Mouse (Mus musculus): ENCODE measurements around the gene 4930522H14Rik. TPM values are rescaled to one million over a fixed set of nuclear protein-coding genes. Genes with fewer than 3 reads are reported as not detected.

4930522H14Rik gene
- polyA plus RNA-seq (2016; fragmentation: Nextera tagmentation; extraction: Ambion mirVana) = not detected in 2 replicates

DNA sequence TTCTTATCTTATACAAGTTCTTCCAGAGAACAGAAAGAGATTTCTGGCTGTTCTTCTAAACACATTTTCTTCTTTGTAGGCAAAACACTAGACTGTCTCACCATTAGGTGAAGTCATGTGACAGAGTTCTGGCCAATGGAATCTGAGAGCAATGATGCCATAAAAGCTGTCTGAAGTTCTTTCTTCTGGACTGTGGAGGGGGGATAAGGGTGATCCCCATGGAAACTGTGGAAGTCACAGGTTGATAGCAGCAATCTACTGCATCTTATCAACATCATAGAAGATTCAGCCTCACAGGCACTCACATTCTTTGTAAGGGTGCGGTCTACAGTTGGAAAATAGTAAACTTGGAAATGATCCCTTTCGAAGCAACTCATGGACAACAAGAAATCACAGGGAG lies at the start of gene 4930522H14Rik:
Gene 4930522H14Rik (minus strand): TSS at position 187 of the 400 bp plus-strand sequence.
- WGBS = 95% methylated on average over 2 of the region's 2 CpGs
- peak within 1 kb of the TSS; percentile 17; the same call in 1 of the 2 replicates for H3K27ac ChIP-seq
- DNase-seq (ENCODE audit: low spot score) = no peak
- peaks cover 6% of the 10 kb centered on the region; the same call in 1 of the 2 replicates for H3K4me1 ChIP-seq (replicated peaks)
- H3K27me3 ChIP-seq (ENCODE audit: insufficient read depth, poor library complexity, severe bottlenecking) = no peaks in the 10 kb centered on the region
- no peaks in the 10 kb centered on the region for H3K36me3 ChIP-seq
- no peak within 1 kb of the TSS for H3K4me3 ChIP-seq
- H3K9me3 ChIP-seq = no peaks in the 10 kb centered on the region

DNA sequence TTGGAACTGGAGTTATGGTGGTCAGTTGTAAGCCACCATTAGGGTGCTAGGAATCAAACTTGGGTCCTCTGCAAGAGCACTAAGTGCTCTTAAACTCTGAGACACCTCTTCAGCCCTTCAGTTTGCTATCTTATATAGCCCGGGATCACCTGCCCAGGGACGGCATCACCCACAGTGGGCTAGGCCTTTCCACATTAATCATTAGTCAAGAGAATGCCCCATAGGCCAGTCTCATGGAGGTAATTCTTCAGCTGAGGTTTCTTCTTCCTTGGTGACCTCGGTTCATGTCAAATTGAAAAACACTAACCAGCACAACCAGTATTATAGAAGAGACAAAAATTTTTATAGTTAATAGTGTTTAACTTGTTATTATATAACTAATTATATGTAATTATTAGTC lies 47.3 kb upstream of the 4930522H14Rik start:
- Histone ChIP-seq H3K9me3 (no peaks in the 10 kb centered on the region), H3K4me1 (replicated peaks) (0 out of 2 replicates have a peak, but pooled peaks cover 3% of the 10 kb centered on the region), H3K27ac (no peak overlapping the region), H3K4me3 (no peak overlapping the region), H3K27me3 (ENCODE audit: insufficient read depth, poor library complexity, severe bottlenecking) (no peaks in the 10 kb centered on the region), H3K36me3 (no peaks in the 10 kb centered on the region)
- 90% methylated on average over 3 of the region's 3 CpGs for WGBS
- no peak for DNase-seq (ENCODE audit: low spot score)

DNA sequence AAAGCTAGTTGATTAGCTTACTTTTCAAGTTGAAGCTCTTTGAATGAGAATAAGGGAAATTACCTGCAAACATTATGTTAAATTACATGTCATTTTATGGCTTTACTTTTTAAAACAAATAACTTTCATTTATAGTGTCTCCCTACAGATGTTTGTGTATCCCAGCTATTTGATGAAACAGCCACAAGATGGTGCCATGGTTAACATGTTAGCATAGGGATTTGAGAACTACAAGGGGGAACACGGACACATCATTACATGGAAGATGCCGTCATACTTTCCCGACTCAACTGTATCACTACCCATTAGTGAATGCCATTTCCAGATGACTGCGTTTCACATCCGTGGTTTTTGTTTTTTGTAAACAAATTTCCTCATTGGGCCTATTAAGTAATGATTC lies 45.8 kb upstream of the 4930522H14Rik start:
- Histone ChIP-seq H3K36me3 (no peaks in the 10 kb centered on the region), H3K4me1 (replicated peaks) (0 out of 2 replicates have a peak, but pooled peaks cover 3% of the 10 kb centered on the region), H3K9me3 (no peaks in the 10 kb centered on the region), H3K27ac (no peak overlapping the region), H3K27me3 (ENCODE audit: insufficient read depth, poor library complexity, severe bottlenecking) (no peaks in the 10 kb centered on the region), H3K4me3 (no peak overlapping the region)
- 81% methylated on average over 5 of the region's 5 CpGs for WGBS
- no peak for DNase-seq (ENCODE audit: low spot score)

DNA sequence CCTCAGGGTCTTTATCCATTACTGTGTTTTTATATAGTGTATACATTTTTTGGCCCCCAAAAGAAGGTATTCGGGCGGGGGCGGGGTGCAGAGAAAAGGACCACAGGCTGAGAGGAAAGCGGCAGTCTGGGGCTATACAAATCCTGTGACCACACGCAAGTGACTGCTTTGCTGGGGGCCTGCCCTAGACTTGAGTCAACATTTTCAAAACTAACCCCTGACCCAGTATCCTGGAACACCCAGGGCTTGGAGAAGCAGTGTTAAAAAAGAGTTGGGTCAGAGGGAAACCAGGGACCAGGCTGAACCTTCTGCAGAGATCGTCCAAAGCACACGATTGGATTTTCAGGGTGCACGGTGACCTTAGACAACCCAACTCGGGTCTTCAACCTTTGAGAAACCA lies 43.7 kb upstream of the 4930522H14Rik start:
- H3K4me3 ChIP-seq = no peak overlapping the region
- 0 out of 2 replicates have a peak, but pooled peaks cover 3% of the 10 kb centered on the region for H3K4me1 ChIP-seq (replicated peaks)
- WGBS = 77% methylated on average over 9 of the region's 9 CpGs
- no peak overlapping the region for H3K27ac ChIP-seq
- H3K36me3 ChIP-seq = no peaks in the 10 kb centered on the region
- no peaks in the 10 kb centered on the region for H3K9me3 ChIP-seq
- no peaks in the 10 kb centered on the region for H3K27me3 ChIP-seq (ENCODE audit: insufficient read depth, poor library complexity, severe bottlenecking)
- no peak for DNase-seq (ENCODE audit: low spot score)

DNA sequence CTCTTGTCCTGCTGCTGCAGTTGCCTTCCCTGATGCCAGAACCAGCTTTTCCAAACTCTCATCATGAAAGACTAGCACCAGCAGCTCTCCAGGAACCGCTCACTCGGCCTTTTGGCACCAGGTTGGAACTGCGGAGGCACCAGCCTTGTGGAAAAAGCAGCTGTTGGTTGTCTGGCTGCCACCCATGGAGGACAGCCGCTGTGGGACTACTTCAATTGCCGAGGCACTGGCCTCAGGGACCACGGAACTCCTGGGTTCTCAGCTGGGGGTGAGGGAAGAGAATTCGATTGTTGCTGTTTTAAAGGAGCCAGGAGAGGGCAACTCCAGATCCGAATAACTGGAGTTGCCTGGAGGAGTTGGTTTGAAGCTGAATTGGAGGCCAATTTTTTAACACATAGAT lies 43.2 kb upstream of the 4930522H14Rik start:
- no peak overlapping the region for H3K27ac ChIP-seq
- WGBS = 37% methylated on average over 8 of the region's 8 CpGs
- H3K4me1 ChIP-seq (replicated peaks) = peaks cover 6% of the 10 kb centered on the region
- H3K36me3 ChIP-seq = no peaks in the 10 kb centered on the region
- H3K4me3 ChIP-seq = no peak overlapping the region
- no peaks in the 10 kb centered on the region for H3K27me3 ChIP-seq (ENCODE audit: insufficient read depth, poor library complexity, severe bottlenecking)
- no peaks in the 10 kb centered on the region for H3K9me3 ChIP-seq
- no peak for DNase-seq (ENCODE audit: low spot score)

DNA sequence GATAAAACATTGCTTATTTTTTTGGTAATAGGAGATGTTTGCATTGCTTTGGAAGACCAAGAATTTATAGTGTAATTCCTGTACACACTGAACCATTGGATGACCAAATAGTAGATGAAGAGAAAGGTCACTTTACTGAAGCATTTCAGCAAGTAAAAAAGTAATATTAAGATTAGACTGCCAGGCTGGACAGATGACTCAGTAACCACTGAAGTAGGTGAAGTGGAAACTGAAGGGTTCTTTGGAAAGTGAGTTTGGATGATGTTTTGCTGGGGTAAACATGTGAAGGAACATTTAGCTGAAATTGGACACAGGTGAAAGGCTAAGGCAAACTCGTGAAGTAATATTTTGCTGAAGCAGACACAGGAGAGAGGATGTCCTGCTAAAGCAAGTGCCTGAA lies 41.5 kb upstream of the 4930522H14Rik start:
- 73% methylated on average over 1 of the region's 1 CpGs for WGBS
- Histone ChIP-seq H3K4me3 (no peak overlapping the region), H3K9me3 (no peaks in the 10 kb centered on the region), H3K27me3 (ENCODE audit: insufficient read depth, poor library complexity, severe bottlenecking) (no peaks in the 10 kb centered on the region), H3K27ac (no peak overlapping the region), H3K4me1 (replicated peaks) (peaks cover 11% of the 10 kb centered on the region), H3K36me3 (no peaks in the 10 kb centered on the region)
- no peak for DNase-seq (ENCODE audit: low spot score)

DNA sequence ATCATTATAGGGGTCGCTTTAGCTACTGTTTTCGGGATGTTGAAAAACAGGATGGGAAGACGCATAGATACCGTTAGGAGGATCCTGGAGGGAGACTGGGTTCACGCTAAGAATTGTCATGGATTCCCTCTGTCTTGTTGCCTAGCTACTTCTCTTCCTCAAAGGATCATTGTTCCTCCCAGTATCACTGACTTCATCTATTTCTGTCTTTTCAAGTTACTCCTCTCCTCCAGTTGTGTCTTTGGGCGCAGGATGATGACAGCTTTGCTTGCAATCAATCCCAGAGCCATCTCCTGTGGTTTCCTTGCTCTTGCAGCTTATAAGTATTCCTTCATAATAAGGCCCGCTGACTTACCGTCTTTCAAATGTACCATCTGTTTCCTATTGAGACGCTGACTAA lies 38.3 kb upstream of the 4930522H14Rik start:
- Histone ChIP-seq H3K36me3 (no peaks in the 10 kb centered on the region), H3K27ac (peak overlapping the region; percentile 69), H3K4me3 (peak overlapping the region; percentile 32; the same call in 1 of the 2 replicates), H3K9me3 (no peaks in the 10 kb centered on the region), H3K4me1 (replicated peaks) (peaks cover 11% of the 10 kb centered on the region), H3K27me3 (ENCODE audit: insufficient read depth, poor library complexity, severe bottlenecking) (no peaks in the 10 kb centered on the region)
- DNase-seq (ENCODE audit: low spot score) = no peak
- 65% methylated on average over 9 of the region's 9 CpGs for WGBS

DNA sequence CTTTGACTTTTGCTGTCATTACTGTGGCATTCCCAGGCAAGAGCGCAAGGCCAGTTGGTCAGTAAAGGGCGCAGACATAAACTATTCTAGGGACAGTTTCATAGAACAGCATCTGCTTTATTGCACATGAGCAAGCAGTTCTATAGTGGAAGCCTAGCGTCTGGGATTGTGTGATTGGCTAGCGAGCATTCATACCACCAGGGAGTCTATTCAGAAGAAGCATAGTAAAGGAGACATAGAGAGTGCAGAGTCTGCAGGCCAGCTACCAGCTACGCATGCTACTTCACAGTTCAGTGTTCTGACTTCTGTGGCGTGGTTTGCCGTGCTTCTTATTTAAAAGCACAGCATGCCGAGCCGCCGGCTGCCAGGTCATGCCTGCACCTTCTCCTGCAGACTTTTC lies 37.9 kb upstream of the 4930522H14Rik start:
- WGBS = 57% methylated on average over 10 of the region's 10 CpGs

DNA sequence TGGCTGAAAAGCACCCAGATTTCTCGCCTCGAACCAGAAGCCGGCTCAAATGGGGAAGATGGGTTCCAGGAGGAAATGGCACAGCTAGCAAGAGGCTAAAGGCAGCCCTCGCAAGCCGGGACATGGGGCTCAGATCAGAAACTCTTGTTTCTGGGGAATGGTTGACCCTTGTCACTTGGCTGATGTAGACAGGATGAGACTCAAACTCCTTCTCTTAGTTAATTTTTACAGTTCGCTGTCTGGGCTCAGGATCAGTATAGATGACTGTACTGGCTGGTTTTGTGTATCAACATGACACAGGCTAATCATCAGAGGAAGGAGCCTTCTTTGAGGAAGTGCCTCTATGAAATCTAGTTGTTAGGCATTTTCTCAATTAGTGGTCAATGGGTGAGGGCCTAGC lies 33.6 kb upstream of the 4930522H14Rik start:
- no peak overlapping the region for H3K27ac ChIP-seq
- H3K9me3 ChIP-seq = no peaks in the 10 kb centered on the region
- no peaks in the 10 kb centered on the region for H3K36me3 ChIP-seq
- H3K4me1 ChIP-seq (replicated peaks) = peaks cover 8% of the 10 kb centered on the region
- no peak for DNase-seq (ENCODE audit: low spot score)
- 93% methylated on average over 6 of the region's 6 CpGs for WGBS
- H3K27me3 ChIP-seq (ENCODE audit: insufficient read depth, poor library complexity, severe bottlenecking) = no peaks in the 10 kb centered on the region
- no peak overlapping the region for H3K4me3 ChIP-seq

More for the DNA sequence above, 37.9 kb upstream of the 4930522H14Rik start:
- Histone ChIP-seq H3K9me3 (no peaks in the 10 kb centered on the region), H3K36me3 (no peaks in the 10 kb centered on the region), H3K4me3 (peak overlapping the region; percentile 32; the same call in 1 of the 2 replicates), H3K27me3 (ENCODE audit: insufficient read depth, poor library complexity, severe bottlenecking) (no peaks in the 10 kb centered on the region), H3K27ac (peak overlapping the region; percentile 69), H3K4me1 (replicated peaks) (peaks cover 8% of the 10 kb centered on the region)
- DNase-seq (ENCODE audit: low spot score) = peak; percentile 8

DNA sequence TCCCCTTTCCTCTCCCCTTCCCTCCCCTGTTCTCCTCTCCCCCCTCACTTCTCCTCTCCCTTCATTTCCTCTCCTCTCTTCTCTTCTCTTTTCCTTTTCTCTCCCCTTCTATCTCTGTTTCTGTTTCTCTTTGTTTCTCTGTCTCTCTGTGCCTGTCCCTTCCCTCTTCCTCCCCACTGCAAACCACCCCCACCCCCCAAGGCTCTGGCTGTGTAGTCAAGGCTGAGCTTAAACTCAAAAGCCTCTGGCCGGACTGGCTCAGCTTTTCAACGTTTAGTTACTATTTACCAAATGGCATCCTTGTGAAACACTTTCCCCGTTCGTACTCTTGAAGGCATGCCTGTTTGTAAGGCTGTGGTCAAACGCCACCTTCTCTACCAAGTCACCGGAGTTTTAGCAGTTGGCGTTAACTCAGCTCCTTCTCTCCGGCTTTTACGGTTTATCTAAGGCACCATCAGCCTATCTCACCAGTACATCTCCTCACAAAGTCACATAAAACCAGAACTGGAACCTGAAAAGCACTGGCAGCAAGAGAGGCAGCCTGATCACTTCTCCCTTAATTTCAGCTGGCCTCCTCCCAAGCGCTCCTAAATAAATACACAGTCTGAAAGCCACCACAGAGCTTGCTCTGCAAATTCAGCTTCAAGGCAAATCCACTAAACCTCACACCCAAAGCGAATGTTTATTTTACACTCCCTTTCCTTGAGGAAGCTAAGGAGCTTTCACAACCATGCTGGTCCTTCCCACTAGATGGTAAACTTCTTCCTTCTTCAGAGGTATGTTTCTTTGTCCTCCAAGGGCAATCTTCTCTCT lies 19.4 kb upstream of the 4930522H14Rik start:
- H3K27me3 ChIP-seq (ENCODE audit: insufficient read depth, poor library complexity, severe bottlenecking) = no peaks in the 10 kb centered on the region
- peaks cover 5% of the 10 kb centered on the region; the same call in 1 of the 2 replicates for H3K9me3 ChIP-seq
- no peak for DNase-seq (ENCODE audit: low spot score)
- WGBS = 38% methylated on average over 11 of the region's 11 CpGs
- no peaks in the 10 kb centered on the region for H3K4me1 ChIP-seq (replicated peaks)
- no peaks in the 10 kb centered on the region for H3K36me3 ChIP-seq
- H3K27ac ChIP-seq = no peak overlapping the region
- H3K4me3 ChIP-seq = no peak overlapping the region

DNA sequence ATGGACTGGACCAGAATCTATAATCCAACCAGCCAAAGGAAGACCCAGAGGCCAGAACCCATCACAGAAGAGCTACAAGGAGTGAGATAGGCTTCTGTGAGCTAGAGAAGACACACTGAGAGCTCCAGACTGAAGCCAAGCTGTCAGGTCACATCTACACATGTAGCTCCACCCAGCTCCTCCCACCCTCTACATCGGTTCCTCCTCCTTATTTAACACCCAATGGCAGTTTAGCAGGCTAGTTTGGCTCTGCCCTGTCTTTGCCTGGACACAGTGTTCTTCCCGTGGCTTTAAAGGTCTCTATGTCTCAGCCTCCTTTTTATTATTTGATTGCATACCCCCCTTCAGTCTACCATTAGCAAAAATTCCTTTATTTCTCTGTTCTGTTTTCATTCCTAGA lies 16.2 kb upstream of the 4930522H14Rik start:
- no peak for DNase-seq (ENCODE audit: low spot score)
- Histone ChIP-seq H3K9me3 (no peaks in the 10 kb centered on the region), H3K27me3 (ENCODE audit: insufficient read depth, poor library complexity, severe bottlenecking) (no peaks in the 10 kb centered on the region), H3K27ac (no peak overlapping the region), H3K36me3 (no peaks in the 10 kb centered on the region), H3K4me3 (no peak overlapping the region), H3K4me1 (replicated peaks) (no peaks in the 10 kb centered on the region)
- WGBS = 37% methylated on average over 2 of the region's 2 CpGs

DNA sequence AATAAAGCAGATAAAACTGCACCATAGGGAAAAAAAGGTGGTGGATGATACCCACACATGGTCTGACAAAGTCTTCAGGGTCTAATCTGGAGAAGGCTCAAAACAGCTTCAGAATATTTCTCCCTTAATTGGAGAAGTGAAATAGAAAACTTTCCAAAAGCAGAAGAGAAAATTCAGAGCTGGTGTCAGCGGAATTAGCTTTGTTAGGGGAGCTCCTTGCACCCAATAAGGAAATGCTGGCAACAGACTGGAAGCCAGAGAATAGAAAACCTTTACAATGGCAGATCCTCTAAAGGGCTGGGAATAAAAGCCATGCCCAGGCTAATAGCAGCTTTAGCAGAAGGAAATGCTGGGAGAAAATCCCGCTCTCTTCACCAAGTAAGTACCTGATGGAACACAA lies 15.4 kb upstream of the 4930522H14Rik start:
- 82% methylated on average over 2 of the region's 2 CpGs for WGBS
- H3K9me3 ChIP-seq = no peaks in the 10 kb centered on the region
- no peak overlapping the region for H3K27ac ChIP-seq
- DNase-seq (ENCODE audit: low spot score) = no peak
- no peaks in the 10 kb centered on the region for H3K27me3 ChIP-seq (ENCODE audit: insufficient read depth, poor library complexity, severe bottlenecking)
- H3K4me3 ChIP-seq = no peak overlapping the region
- no peaks in the 10 kb centered on the region for H3K4me1 ChIP-seq (replicated peaks)
- no peaks in the 10 kb centered on the region for H3K36me3 ChIP-seq

DNA sequence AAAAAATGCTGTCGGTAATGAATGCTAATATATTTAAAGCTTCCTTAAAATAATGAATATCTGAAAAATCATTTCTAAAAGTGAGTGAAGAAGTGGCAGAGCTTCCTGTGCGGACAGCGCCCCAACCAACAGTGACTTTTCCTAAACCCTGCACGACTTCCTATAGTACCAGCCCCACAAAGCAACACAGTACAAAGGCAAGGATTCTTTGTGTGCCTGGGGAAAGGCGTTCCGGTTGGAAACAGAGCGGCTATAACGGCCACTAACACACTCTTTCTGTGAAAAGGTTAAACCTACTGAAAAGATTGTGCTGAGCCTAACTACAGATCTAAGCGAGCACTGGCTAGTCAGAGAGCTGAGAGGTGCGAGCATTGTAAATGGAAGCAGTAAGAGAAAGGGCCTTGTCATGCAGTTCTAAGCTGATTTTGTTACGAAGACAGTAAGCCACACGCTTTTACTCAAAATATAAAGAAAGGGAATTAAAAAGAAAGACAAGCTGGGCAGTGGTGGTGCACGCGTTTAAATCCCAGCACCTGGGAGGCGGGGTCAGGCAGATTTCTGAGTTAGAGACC lies 766 bp downstream of the 4930522H14Rik start:
- Histone ChIP-seq H3K36me3 (no peaks in the 10 kb centered on the region), H3K4me1 (replicated peaks) (peaks cover 6% of the 10 kb centered on the region; the same call in 1 of the 2 replicates), H3K27me3 (ENCODE audit: insufficient read depth, poor library complexity, severe bottlenecking) (no peaks in the 10 kb centered on the region), H3K9me3 (no peaks in the 10 kb centered on the region), H3K4me3 (no peak overlapping the region), H3K27ac (peak overlapping the region; percentile 17; the same call in 1 of the 2 replicates)
- 44% methylated on average over 15 of the region's 15 CpGs for WGBS
- peak; percentile 14 for DNase-seq (ENCODE audit: low spot score)
